8 mouse cellular contexts compared by ENCODE assay signal in the genomic region with DNA sequence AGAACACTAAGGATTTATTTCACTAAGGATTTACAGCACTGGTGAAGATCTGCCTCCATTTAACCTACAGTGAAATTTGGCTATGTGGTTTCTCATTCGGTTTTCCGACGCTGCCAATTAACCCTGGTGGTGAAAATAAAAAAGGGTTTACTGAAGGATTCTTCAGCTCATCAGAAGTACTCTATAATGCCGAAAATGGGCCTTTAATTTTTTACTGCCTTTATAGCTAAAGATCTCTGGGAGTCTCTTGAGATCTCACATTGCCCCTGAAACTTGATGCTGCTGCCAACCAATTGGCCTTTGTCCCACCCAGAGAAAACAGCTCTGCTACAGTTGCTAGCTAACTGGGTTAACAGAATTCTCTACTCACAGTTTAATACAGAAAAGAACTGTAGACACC. TPM values are rescaled to one million over a fixed set of nuclear protein-coding genes. Genes with fewer than 3 reads are reported as not detected.
DNase-seq lines count a peak whose midpoint lies in the region; ATAC-seq and TF ChIP-seq lines count a peak whose summit lies in the region.

No protein-coding gene starts in this region.

- H3K27me3 ChIP-seq in hindbrain, embryonic 12.5 days = no peaks in the 10 kb centered on the region
- H3K27me3 ChIP-seq in liver, embryonic 12.5 days (replicated peaks) = no peaks in the 10 kb centered on the region

- ATAC-seq in hindbrain, embryonic 12.5 days (ENCODE audit: low FRiP score) = no peak
- ATAC-seq in liver, embryonic 12.5 days = no peak

- peak overlapping the region; percentile 91 for H3K4me3 ChIP-seq in layer of hippocampus, adult 2 months
- H3K4me3 ChIP-seq in brown adipose tissue, adult 24 weeks (ENCODE audit: insufficient read depth, low read depth, low read length) = peak overlapping the region; percentile 42
- peak overlapping the region; percentile 99 for H3K4me3 ChIP-seq in hindbrain, embryonic 12.5 days
- H3K4me3 ChIP-seq in liver, embryonic 12.5 days = peak overlapping the region; percentile 97

- no peaks in the 10 kb centered on the region for H3K9me3 ChIP-seq in hindbrain, embryonic 12.5 days (replicated peaks)
- H3K9me3 ChIP-seq in liver, embryonic 12.5 days (replicated peaks) = no peaks in the 10 kb centered on the region

- H3K4me1 ChIP-seq in brown adipose tissue, adult 24 weeks (ENCODE audit: control insufficient read depth, insufficient read depth, insufficient read length, low read length) = peaks cover 5% of the 10 kb centered on the region
- H3K4me1 ChIP-seq in hindbrain, embryonic 12.5 days = peaks cover 15% of the 10 kb centered on the region
- H3K4me1 ChIP-seq in liver, embryonic 12.5 days = peaks cover 33% of the 10 kb centered on the region

- no peak for DNase-seq in layer of hippocampus, adult 2 months (ENCODE audit: low spot score in 2 of 2)
- no peak for DNase-seq in layer of hippocampus, adult 11-12 months (ENCODE audit: low spot score)
- no peak for DNase-seq in adrenal gland, postnatal 4 days (ENCODE audit: low spot score in 2 of 2)
- DNase-seq in frontal cortex, adult 2 months (ENCODE audit: extremely low spot score in 1 of 2, low spot score in 1 of 2) = no peak
- no peak for DNase-seq in left cerebral cortex, postnatal 14 days (ENCODE audit: low spot score in 2 of 2)

- TF ChIP-seq CTCF in layer of hippocampus, adult 2 months (conservative IDR thresholded peaks at IDR 0.05) = peak; percentile 57

- H3K27ac ChIP-seq in layer of hippocampus, adult 2 months = peak overlapping the region; percentile 100
- H3K27ac ChIP-seq in brown adipose tissue, adult 24 weeks (replicated peaks; ENCODE audit: low read depth, low read length) = peak overlapping the region; percentile 71
- peak overlapping the region; percentile 100 for H3K27ac ChIP-seq in hindbrain, embryonic 12.5 days
- peak overlapping the region; percentile 100 for H3K27ac ChIP-seq in liver, embryonic 12.5 days

- peak overlapping the region; percentile 74 for H3K4me2 ChIP-seq in hindbrain, embryonic 12.5 days (replicated peaks)
- peak overlapping the region; percentile 84 for H3K4me2 ChIP-seq in liver, embryonic 12.5 days

- 3% methylated on average over 4 of the region's 4 CpGs for WGBS in hindbrain, embryonic 12.5 days
- 2% methylated on average over 4 of the region's 4 CpGs for WGBS in liver, embryonic 12.5 days (ENCODE audit: insufficient replicate concordance)

- H3K9ac ChIP-seq in hindbrain, embryonic 12.5 days = peak overlapping the region; percentile 100
- peak overlapping the region; percentile 100 for H3K9ac ChIP-seq in liver, embryonic 12.5 days

- H3K36me3 ChIP-seq in hindbrain, embryonic 12.5 days = peaks cover 21% of the 10 kb centered on the region
- peaks cover 24% of the 10 kb centered on the region for H3K36me3 ChIP-seq in liver, embryonic 12.5 days

- intact Hi-C loops in left cerebral cortex, postnatal 14 days (cut with DNase I) = loop anchor here (5.0 kb wide), 1 partner anchor 43 kb away; a partner anchor contains a TSS

RNA-seq across cellular contexts. Expression of a gene that starts 40.1 kb away (rescaled TPM):
- total RNA-seq in layer of hippocampus, adult 2 months (2021) = 10 to 100 TPM; 25.7 to 26.6 TPM
- polyA plus RNA-seq in brown adipose tissue, adult 24 weeks (2012; ENCODE audit: insufficient read depth, insufficient read length, missing spikeins) = not detected in 2 replicates
- 23.3 and 25.1 TPM in 2 replicates for polyA plus RNA-seq in hindbrain, embryonic 12.5 days (2016; fragmentation: Nextera tagmentation; extraction: Ambion mirVana)
- 0.37 and 0.72 TPM in 2 replicates for polyA plus RNA-seq in liver, embryonic 12.5 days (2016; fragmentation: Nextera tagmentation; extraction: Ambion mirVana)
- total RNA-seq in adrenal gland, postnatal 4 days (2021) = 1 to 10 TPM; 4.3 to 5.1 TPM
- 19.6 and 21.3 TPM in 2 replicates for polyA plus RNA-seq in frontal cortex, adult 2 months (2012; rRNA removed)
- 10 to 100 TPM; 27.5 to 31.7 TPM for total RNA-seq in left cerebral cortex, postnatal 14 days (2021)

RNA-seq across cellular contexts. Expression of a gene that starts 41.0 kb away (rescaled TPM):
- 100 to 1,000 TPM; 144 to 145 TPM for total RNA-seq in layer of hippocampus, adult 2 months (2021)
- polyA plus RNA-seq in brown adipose tissue, adult 24 weeks (2012; ENCODE audit: insufficient read depth, insufficient read length, missing spikeins) = 63.7 and 80.5 TPM in 2 replicates
- polyA plus RNA-seq in hindbrain, embryonic 12.5 days (2016; fragmentation: Nextera tagmentation; extraction: Ambion mirVana) = 118 and 124 TPM in 2 replicates
- 42.6 and 49.5 TPM in 2 replicates for polyA plus RNA-seq in liver, embryonic 12.5 days (2016; fragmentation: Nextera tagmentation; extraction: Ambion mirVana)
- total RNA-seq in adrenal gland, postnatal 4 days (2021) = 100 to 1,000 TPM; 190 to 204 TPM
- 53.9 and 54.9 TPM in 2 replicates for polyA plus RNA-seq in frontal cortex, adult 2 months (2012; rRNA removed)
- 100 to 1,000 TPM; 115 to 122 TPM for total RNA-seq in left cerebral cortex, postnatal 14 days (2021)

RNA-seq across cellular contexts. Expression of a gene that starts 59.4 kb away (rescaled TPM):
- total RNA-seq in layer of hippocampus, adult 2 months (2021) = 10 to 100 TPM; 10.6 to 10.9 TPM
- 3.4 and 5.0 TPM in 2 replicates for polyA plus RNA-seq in brown adipose tissue, adult 24 weeks (2012; ENCODE audit: insufficient read depth, insufficient read length, missing spikeins)
- polyA plus RNA-seq in hindbrain, embryonic 12.5 days (2016; fragmentation: Nextera tagmentation; extraction: Ambion mirVana) = 1.4 and 3.0 TPM in 2 replicates
- polyA plus RNA-seq in liver, embryonic 12.5 days (2016; fragmentation: Nextera tagmentation; extraction: Ambion mirVana) = 0.49 and 0.60 TPM in 2 replicates
- 10 to 100 TPM; 58.0 to 60.0 TPM for total RNA-seq in adrenal gland, postnatal 4 days (2021)
- 3.9 and 4.5 TPM in 2 replicates for polyA plus RNA-seq in frontal cortex, adult 2 months (2012; rRNA removed)
- 1 to 10 TPM; 6.3 to 7.1 TPM for total RNA-seq in left cerebral cortex, postnatal 14 days (2021)

Comparison
In these comparisons a context has a peak if more than half of its experiments do, and no peak if none do; other contexts are left out.
1. H3K4me3 ChIP-seq: peak in every context shown above with its lines; median percentile 99 in hindbrain, embryonic 12.5 days; 97 in liver, embryonic 12.5 days; 91 in layer of hippocampus, adult 2 months; 42 in brown adipose tissue, adult 24 weeks.
2. RNA of a gene that starts 40.1 kb away (polyA plus RNA-seq): 23.3 to 25.1 TPM in hindbrain, embryonic 12.5 days and 19.6 to 21.3 TPM in frontal cortex, adult 2 months; 0.37 to 0.72 TPM in liver, embryonic 12.5 days and not detected in brown adipose tissue, adult 24 weeks; every median in the first group is over 10 times any median in the second.
3. Peak in every context shown above with its lines, with median percentiles within 50 percentile points of each other: H3K27ac ChIP-seq.